Mouse (Mus musculus): ENCODE measurements around the gene Chrne.

DNA sequence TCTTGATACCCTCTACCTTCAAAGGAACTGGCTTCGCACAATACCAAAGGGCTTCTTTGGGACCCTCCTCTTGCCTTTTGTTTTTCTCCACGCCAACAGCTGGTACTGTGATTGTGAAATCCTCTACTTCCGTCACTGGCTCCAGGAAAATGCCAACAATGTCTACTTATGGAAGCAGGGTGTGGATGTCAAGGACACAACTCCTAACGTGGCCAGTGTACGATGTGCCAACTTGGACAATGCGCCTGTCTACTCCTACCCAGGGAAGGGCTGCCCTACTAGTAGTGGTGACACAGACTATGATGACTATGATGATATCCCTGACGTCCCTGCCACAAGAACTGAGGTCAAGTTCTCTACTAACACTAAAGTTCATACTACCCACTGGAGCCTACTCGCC, 21.0 kb upstream of the Chrne start:
- TF ChIP-seq POLR2A (IDR thresholded peaks at IDR 0.05; ENCODE audit: control insufficient read depth, extremely low read depth, insufficient read depth, low read length, poor library complexity) (no peak), CTCF (IDR thresholded peaks at IDR 0.05; ENCODE audit: borderline replicate concordance, control insufficient read depth, extremely low read depth, insufficient read depth, low read length, poor library complexity) (no peak)
